Mouse (Mus musculus): ENCODE data around the gene Ctdspl.

The Ctdspl gene

DNA sequence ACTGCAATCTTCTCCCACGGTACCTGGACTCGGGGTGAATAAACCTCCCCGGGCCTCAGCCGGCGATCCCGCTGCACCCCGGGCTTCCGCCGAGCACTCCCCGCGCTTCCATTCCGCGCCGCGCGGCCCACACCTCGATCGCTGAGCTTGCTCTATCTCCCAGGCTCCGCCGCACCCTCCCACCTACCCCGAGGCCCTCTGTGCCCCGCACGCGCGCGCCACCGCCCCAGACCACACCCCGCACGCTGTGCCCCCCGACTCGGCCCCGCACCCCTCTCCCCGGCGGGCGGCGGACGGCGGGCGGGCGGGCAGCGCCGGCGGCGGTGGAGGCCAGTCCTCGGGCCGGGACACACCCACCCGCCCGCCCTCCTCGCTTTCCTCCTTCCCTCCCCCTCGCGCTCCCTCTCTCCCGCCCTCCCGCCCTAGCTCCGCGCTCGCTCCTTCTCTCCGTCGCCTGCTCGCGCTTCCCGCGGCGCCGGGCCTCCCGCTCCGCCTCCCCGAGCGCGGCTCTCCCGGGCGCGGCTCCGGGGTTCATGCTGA lies at the start of gene Ctdspl:
TSS of gene Ctdspl (plus strand) at position 343 of the 540 bp plus-strand sequence.
- peak; percentile 12 for DNase-seq (ENCODE audit: low spot score)

DNA sequence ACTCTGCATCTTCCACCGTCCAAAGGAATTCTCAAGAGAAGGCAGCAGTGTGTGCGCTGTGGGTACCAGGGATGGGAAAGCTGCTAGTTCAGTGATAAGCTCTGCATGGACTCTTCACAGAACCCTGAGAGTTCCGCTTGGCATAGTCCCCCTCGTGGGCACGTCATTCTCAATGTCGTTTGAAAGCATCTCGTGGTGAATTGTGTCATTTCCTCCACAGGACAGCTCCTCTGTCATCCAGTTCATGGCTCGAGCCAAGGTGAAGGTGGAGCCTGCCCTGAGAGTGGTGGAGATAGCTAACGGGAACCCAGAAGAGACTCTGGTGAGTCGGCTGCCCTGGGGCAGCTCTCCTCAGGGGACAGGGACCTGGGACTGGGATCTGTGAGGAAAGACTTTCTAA lies 49.4 kb upstream of the Ctdspl start:
- no peak for DNase-seq (ENCODE audit: low spot score)

DNA sequence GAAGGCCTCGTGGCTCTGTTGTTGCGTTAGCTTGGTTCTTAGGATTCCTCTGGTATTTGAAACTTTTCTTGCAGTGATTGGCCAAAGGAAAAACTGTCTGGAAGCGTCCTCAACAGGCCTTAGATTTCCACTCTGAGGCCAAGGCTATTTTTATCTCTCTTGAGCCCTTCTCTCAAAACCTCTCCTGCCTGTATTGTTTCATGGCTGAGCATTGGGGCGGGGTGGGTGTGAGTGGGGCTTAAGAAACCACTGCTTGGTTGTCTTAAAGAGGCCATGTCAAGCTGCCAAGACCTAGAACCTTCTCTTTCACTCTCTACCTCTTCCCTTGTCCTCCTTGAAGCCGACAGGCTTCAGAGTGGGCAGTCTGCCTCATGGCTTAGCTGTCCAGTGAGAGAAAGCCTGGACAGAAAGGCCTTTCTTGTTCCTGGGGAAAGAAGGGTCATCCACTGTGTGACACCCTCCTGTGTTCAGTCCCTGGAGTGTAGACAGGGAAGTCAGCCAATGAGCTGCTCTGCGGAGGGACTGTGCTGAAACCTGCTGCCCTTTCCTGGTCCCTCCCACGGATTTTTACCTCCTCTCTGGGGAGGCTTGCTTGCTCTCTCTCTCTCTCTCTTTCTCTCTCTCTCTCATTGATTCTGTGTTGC lies 48.8 kb upstream of the Ctdspl start:
- no peak for DNase-seq (ENCODE audit: low spot score)

DNA sequence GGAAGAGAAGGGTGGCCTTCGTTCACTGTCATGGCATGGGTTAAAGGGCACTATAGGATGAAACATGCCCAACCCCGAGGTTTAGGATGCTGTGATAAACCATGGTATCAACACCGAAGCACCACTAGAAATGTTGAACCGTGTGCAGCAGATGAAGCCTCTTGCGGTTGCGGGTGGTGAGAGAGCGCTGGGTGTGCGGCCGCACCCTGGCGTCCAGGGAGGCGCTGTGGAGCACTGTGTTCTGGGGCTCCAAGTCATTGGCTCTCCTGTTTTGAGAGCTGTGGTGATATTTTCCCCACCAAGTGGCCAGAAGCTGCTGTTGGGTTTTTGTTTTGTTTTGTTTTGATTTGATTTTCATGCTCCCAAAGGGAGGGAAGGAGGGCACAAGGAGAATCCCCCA lies 47.7 kb upstream of the Ctdspl start:
- DNase-seq (ENCODE audit: low spot score) = no peak

DNA sequence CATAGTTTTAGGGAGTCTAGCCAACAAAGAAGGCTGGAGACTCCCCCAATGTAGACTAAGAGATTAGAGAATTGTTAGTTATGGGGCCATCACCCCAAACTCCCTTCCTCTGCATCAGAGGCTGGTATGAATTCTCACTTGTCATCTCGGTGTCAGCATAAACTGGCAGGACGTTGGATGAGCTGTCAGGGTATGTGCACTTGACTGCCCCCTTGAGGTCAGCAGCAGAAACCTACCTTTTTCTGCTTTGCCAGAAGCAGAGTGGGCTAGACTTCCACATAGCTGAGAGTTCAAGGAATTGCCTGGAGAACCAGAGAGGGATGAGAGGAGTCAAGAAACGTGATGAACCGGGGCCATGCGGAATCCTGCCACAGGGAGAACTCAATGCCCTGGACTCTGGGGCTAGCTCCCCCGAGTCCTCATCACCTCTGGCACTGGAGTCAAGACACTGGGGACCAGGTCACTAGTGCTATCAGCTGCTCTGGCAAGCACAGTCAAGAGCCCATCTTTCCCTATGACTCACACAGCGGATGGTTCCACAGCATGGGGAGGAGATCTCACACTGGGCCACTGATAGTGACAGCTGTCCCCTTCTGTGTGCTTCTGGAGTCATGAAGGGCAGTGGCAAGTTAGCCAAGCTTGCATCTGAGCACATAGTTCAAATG lies 44.8 kb upstream of the Ctdspl start:
- no peak for DNase-seq (ENCODE audit: low spot score)

DNA sequence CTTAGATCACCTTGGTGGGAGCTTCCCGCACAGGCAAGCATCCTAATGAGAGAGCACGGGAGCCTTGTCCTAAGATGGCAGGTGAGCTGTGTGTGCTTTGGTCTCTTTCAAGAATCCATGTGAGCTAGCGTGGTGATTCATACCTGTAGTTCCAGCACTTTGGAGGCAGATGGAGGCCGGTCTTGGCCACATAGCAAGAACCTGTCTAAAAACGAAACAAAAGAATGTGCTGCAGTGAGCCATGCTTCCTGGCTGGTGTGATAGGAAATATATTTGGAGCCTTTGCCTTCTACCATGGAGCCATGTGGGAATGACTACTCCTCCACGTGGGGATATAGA lies 44.3 kb upstream of the Ctdspl start:
- DNase-seq (ENCODE audit: low spot score) = no peak

DNA sequence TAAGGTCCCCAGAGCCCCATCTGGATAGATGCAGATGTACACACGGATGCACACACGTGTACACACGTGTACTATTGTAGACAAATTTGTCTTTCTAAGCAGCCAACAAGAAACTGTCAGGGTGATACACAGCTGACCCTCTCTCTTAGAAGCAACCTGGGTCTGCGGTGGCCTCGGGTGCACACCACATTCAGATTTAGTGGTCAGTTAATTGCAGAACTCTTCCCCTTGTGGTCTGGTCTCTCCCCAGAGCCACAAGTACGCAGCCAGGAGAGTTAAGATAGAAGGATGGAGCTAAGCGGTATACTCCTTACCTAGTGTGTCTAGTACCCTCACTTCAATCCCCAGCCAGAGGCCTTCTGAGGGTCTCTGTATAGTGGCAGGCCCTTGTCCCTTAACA lies 43.1 kb upstream of the Ctdspl start:
- no peak for DNase-seq (ENCODE audit: low spot score)

DNA sequence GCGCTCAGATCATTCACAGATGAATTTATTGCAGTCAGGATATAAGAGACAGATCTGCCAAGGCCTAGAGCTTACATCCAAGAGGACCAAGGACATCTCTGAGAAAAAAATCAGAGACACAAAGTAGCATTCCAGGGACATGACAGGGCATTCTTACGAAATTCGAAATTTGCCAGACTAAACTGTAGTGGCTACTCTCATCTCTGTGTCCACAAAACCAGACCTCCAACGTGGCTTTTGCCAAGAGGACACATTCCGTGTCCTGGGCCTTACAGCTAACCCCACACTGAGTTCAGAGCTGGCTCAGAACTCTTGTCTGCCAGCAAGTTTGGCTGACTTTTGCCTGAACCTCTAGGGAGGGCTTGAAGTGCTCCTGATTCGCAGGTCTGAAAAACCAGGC lies 40.5 kb upstream of the Ctdspl start:
- DNase-seq (ENCODE audit: low spot score) = no peak

DNA sequence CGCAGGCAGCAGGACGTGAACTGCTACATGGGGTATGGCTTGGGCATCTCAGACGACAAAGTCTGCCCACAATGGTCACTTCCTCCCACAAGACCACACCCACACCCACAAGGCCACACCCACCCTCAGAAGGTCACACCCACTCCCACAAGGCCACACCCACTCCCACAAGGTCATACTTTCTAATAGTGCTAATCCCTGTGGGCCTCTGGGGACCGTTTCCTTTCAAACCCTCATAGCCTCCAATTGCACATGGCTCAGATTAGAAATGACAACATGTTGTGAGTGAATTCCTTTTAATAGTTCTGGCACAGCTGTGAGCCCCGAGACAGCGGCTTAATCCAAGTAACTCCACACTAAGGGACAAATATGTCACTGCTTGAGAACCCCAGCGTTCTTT lies 39.1 kb upstream of the Ctdspl start:
- DNase-seq (ENCODE audit: low spot score) = no peak

DNA sequence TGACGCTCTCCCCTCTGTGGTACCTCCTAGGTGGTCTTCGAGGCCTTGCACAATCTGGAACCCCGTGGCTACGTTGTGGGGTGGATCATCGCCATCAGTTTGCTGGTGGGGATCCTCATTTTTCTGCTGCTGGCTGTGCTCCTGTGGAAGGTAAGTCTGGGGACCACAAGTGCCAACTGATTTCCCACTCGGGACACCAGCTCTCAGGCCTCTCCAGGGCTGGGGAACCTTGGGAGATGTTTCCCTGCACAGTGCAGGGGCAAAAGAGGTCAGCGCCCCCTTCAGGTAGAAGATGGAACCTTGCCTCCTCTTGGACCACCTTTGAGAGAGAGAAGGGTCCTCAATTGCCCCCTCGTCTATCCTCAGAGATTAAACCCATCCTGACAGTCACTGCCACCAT lies 38.5 kb upstream of the Ctdspl start:
- DNase-seq (ENCODE audit: low spot score) = no peak

DNA sequence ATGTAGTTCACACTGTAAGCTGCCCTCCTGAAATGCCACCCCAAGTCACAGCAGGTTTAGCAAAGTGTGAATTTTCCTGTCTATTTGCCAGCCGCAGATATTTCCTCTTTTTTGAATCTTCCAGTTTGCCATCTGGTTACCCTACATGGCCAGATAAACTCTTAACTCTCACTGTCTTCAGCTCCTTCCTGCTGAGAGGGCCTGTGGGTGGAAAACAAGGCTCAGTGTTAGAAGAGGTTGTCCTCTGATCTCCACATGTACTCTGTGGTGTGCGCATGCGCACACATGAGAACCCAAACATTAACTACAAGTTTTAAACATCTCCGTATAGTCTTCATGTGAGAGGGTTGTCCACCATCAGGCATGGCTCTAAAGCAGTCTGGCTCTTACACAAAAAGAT lies 36.1 kb upstream of the Ctdspl start:
- no peak for DNase-seq (ENCODE audit: low spot score)

DNA sequence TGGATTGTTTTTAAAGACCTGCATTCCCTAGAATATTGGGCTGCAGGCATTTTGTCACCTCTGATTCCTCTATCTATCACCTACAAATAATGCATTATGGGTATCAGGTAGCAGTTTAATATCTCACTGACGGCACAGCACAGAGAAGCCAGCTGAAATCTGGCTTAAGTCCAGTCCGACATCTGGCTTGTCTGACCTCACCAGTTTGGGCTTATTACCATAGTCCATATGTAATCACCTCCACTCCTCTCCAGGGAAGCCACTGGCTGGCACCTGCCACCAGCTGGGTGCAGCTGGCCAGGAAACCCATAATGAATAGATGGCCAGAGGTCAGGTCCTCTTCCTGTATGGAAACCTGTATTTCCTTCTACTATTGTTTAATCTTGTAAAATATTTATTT lies 35.6 kb upstream of the Ctdspl start:
- no peak for DNase-seq (ENCODE audit: low spot score)

DNA sequence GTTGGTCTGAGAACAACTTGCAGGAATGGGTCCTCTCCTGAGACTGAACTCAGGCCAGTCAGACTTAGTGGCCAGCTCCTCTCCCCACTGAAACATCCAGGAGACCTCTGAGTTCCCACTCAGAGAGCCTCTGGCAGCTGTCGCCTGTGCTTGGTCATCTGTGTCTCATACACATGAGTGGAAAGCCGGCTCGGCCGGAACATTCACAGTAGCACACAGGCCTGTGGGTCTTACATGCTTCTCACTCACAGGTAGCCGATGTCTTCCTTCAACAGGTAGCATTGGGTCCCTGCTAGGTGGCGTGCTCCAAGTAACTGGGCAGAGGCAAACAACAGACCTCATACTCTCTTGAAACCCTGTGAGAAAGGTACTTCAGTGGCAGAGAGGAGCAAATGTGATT lies 35.2 kb upstream of the Ctdspl start:
- no peak for DNase-seq (ENCODE audit: low spot score)

DNA sequence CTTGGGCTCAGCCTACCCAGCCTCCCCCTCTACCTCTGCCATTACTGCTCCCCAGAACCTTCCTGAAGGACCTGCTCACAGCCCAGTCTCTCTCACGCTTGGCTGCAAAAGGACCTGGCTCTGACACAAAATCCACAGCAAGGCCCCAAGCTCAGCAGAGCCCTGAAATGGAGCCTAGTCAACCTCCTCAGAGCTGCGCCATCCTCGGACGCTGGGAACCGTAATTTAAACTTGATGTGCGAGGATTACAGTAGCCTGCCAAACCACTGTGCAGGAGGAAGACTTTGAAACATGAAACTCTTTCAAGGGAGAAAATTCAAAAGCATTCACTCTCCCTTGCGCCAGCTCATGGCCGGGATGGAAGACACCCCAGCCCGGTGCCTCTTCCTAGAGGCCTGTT lies 34.7 kb upstream of the Ctdspl start:
- no peak for DNase-seq (ENCODE audit: low spot score)

DNA sequence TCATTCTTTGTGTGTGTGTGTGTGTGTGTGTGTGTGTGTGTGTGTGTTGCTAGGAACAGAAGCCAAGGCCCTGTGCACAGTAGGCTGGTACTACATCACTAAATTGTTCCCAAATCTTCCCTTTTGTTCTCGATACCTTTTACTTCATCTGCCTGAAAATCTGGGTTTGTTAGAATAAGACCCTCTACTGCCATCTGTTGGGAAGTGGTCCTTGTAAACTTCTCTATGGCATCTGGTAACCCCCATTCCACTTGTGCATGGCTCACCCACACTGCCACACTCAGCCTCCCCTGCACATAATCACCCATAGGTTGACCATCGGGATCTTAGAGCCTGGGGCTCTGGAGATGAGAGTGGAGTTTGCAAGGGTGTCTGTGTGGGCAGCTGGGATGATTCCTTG lies 31.2 kb upstream of the Ctdspl start:
- DNase-seq (ENCODE audit: low spot score) = no peak

DNA sequence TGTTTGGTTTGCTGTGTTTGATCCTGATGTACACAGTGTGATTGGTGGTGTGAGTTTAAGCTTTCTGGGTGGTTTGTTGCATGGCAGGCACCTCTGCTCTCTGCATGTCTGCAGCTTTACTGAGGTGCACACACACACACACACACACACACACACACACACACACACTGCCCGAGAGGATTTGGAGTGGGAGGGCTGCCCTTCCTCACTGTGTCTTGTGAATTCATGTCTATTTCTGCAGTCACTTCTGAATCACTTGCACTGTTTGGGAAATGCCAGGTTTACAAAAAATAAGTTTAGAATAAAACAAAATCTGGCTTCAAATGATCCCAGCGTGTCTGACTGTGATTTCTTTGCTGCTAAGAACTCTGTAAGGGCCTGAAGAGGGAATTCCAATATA lies 25.6 kb upstream of the Ctdspl start:
- no peak for DNase-seq (ENCODE audit: low spot score)

DNA sequence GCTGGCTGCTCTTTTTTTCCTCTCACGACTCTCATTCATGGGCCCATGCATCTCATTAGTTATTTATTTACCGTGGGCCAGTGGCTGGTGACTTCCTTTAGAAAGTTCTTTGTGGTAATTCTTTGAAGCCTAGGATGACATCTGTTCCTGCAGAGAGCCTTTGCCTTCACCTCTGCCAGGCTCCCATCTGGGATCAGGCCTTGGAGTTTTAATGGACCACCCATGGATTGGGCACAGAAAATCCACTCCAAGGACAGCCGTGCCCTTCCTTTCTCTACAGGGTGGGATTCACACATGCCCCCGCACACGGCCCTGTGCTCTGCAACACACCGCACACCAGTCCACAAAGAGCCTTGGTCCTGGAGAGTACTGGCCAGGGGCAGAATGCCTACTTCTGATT lies 24.3 kb upstream of the Ctdspl start:
- DNase-seq (ENCODE audit: low spot score) = no peak

DNA sequence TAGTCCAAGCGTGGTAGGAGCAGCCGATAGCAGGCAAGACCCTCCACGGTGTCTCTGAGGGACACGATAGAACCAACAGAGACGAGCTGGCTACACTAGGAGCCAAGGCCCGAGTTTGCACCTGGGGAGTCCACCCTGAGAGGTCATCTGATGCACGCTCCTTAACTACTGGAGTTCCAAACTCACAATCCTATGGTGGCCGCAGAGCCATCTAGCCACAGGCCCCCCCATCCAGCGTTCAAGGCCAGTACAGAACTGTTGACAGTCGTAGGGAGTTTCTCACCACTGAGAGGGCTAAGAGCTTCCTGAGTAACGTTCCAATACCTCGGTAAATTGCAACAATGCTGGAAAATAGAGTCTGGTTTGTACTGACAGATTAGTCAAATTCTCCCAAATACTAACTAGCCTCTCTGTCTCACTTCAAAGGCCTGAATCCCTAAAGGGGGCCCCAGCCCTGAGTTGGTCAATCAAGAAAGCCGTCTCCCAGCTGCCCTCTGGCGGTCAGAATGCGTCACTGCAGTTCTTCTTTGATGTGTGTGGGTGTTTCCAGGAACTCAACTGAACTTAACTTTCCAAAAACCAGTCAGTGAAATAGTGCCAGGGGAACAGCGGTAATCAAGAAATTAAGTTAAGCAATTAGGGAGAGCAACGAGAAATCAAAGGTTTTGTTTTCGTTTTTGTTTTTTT lies 18.2 kb upstream of the Ctdspl start:
- no peak for DNase-seq (ENCODE audit: low spot score)

DNA sequence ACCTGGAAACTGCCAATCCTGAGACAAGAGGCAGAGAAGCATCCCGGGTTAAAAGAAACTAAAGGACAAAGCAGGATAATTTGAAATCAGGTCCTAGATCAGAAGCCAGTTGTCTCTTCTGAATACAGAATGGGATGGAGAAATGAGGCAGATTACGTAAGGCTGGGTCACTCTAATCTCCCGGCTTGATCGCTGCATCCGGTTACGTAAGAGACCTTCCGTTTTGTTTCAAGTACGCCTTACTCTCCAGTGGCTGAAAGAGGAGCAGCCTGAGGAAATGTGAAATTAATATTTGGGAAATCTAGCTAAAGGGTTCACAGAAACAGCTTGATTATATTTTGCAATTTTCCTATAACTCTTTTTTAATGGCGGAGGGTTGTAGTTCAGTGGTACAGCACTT lies 13.2 kb upstream of the Ctdspl start:
- no peak for DNase-seq (ENCODE audit: low spot score)

DNA sequence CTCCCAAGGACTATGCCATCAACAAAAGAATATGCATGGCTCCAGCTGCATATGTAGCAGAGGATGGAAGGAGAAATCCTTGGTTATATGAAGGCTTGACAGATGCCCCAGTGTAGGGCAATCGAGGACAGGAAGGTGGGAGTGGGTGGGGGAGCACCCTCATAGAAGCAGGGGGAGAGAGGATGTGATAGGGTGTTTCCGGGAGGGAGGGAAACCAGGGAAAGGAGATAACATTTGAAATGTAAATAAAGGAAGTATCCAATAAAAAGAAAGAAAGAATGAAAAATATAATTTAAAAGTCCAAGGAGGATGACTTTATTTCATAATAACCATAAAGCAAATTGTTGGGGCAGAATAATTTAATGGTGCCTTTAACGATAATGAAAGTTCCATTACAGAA lies 12.6 kb upstream of the Ctdspl start:
- DNase-seq (ENCODE audit: low spot score) = no peak

DNA sequence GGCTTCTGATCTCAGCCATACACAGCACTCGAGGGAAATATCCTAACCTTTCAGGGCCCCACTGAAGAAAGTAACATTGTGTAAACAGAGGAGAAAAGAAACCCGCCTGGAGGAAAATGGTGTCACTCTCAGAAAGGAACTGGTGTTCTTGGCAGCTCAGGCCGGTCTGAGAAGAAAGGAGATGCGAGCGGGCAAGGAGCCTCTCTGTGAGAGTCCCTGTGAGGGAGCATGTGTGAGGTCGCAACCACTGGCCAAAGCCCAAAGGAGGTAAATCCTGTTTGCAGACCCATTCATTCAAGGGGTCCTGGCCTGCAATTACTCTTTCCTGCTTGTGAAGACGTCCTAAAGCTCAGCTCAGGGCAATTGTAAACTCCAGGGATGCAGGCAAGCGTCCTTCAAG lies 11.7 kb upstream of the Ctdspl start:
- DNase-seq (ENCODE audit: low spot score) = no peak

DNA sequence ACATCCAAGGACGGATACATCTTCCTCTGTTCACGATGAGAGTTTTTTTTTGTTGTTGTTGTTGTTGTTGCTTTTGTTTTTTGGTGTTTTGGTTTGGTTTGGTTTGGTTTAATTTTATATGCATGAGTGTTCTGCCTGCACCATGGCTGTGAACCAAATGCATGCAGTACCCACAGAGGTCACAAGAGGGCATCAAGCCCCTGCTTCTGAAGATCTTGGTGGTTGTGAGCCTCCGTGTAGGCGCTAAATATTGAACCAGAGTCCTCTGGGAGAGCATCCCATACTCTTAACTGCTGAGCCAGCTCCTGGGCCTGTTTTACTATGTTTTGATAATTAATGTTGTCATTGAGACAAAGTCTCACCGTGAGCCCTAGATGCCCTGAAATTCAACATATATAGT lies 11.0 kb upstream of the Ctdspl start:
- no peak for DNase-seq (ENCODE audit: low spot score)

DNA sequence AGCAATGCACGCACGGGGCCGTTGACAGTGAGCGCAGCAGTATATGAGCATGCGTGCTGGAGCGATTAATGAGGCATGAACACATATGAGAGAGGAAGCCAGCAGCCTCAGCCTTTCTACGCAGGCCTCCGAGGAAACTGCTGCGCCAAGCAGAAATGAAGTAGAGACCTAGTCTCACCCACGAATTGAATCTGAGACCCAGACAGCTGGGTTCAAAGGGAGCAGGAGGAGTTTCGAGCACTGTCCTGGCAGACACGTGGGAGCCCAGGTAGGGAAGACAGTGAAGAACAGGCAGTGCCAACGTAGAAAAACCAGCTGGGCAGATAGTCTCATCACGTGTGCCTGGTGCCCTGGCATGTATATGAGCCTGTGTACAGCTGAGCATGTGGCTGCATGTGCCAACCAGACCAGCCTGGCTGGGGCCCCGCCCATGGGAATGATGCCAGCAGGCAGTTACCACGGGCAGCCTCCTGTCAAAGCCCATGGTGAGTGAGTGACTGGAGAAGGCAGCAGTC lies 6.5 kb upstream of the Ctdspl start:
- DNase-seq (ENCODE audit: low spot score) = no peak
